Mouse (Mus musculus) liver (tissue): ENCODE measurements around the gene Bloc1s5.

Experiments
- DNase-seq: peaks from one replicate; pipeline ENCODE4 v3.0.0-alpha.2; 2020; ENCODE audit warnings: mixed read lengths

Gene Bloc1s5

DNA sequence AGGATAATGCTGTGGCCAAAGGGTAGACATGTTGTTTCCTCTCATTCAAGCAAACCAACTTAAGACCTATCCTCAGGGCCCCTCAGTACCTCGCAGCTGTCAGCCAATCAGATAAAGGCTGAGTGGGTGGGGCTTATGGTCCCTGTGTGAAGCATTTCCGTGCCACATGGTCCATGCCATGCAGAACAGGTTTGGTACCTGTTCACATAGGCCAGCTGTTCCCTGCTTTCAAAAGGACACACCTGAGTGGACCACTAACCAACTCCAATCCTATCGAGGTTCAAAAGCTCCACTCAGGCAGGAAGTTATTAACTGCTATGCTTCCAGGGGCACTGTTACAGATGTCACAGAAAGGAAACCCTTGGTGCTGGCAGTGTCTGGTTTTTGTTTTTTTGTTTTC, 80.7 kb downstream of the Bloc1s5 start:
- DNase-seq, result no peak

DNA sequence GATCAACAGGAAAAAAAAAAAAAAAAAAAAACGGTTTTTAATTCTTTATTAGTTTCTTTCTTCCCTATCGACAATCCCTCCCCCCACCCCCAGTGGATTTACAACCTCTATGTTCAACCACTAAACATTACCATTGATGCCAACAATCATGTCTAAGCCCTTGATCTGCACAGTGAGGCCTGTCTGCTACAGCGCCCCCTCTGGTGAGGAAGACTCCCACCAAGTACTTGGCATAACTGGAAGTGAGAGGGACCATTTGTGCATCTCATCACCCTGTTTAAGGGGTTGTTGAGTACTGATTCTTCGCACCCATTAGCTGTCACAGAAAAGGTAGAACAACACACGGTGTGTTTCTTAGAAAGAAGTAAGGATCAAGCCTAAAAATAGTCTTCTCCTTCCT, 86.2 kb downstream of the Bloc1s5 start:
- no peak for DNase-seq

DNA sequence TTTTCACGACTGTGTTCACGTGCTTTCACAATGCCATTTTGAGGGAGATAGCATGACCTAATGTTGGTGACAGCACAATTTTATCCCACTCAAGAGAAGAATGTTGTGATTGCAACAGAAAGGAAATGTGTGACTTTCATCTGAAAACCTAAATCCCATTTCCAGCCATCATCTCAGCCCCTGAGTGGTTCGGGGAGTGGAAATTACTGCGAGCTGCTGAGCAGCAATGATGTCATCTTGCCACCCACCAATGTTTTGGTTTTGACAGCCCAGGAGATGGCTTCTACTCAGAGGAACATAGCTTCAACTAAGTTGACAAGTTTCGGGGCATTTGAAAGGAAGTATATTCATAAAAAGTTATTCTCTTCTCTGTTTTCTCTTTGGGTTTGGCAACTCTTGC, 87.2 kb downstream of the Bloc1s5 start:
- no peak for DNase-seq

DNA sequence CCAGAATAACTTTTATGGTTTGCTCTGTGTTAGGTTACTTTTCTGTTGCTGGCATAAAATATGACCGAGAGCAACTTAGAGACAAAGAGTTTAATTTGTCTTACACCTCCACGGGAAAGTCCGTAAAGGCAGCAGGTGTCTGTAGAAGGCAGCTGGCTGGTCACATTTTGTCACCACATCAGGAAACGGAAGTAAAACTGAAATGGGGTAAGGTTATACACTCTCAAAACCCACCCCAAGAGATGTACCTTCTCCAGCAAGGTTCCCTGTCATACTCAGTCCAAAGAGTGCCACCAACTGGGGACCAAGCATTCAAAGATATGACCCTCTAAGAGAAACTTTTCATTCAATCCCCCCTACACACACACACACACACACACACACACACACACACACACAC, 88.2 kb downstream of the Bloc1s5 start:
- no peak for DNase-seq

DNA sequence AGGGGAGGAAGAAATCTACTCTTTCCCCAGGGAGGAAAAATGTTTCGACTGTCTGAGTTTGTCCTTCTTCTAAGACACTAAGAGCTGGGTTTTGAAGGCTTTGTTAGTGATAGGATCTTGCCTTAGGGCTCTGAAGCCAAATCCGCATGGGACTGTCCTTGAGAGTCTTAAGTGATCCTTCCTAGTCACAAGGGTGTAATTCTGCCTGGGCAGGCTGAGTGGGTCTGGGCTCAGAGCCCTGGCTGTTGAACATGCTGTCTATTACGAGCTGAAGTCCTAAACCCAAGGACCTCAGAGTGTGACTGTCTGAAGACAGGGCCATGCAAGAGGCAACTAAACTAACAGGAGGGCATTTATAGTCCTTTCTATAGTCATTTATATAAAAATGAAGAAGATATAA, 89.4 kb downstream of the Bloc1s5 start:
- no peak for DNase-seq

DNA sequence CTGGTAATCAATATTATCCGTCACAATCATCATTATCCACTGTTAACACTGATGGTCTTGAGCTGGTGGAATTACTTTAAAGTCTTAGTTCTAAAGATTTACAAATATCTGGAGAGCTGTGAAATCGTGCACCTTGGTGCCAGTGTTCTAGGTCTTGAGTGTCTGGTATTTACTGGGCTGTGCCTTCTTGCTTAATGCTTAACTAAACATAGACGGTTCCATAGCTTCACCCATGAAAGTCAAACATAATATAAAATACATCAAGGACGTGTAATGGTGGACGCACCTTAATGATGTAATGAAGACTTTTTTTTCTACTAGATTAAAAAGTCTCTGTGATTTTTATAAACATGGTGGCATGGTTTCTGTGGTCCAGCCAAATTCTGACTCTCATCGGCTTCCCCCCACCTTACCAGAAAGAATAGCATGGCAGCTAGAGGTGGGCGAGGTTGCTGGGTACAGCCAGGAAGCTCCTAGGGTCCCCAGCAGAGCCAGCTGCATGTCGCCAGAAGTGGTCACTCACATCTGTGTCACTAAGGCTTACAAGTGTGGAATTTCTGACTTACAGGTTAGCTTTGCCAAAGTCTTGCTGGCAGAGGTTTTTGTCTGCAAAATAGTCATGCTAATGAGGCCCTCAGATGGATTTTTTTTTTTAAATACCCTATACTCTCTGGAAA, 90.0 kb downstream of the Bloc1s5 start:
- DNase-seq, result no peak

DNA sequence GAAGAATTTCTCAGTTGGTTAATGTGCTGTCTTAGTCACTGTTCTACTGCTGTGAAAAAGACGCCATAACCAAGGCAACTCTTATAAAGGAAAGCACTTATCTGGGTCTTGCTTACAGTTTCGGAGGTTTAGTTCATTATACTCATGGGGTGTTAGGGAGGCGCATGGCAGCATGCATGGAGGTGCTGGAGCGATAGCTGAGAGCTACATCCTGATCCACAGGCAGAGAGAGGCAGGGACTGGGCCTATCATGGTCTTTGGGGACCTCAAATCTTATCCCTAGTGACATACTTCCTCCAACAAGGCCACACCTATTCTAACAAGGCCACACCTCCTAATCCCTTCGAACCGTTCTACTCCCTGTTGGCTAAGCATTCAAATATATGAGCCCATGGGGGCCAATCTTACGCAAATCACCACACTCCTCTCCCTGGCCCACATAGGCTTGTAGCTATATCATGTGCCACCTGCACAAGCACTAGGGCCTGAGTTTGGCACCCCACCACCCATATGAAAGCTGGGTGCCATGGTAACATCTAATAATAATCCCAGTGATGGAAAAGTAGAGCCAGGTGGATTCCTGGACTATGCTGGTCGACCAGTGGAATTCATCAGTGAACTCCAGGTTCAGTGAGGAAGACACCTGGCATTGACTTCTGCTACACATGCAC, 91.3 kb downstream of the Bloc1s5 start:
- DNase-seq, result no peak
